Mouse (Mus musculus): Measurements from ENCODE around the gene Angel1.

DNA sequence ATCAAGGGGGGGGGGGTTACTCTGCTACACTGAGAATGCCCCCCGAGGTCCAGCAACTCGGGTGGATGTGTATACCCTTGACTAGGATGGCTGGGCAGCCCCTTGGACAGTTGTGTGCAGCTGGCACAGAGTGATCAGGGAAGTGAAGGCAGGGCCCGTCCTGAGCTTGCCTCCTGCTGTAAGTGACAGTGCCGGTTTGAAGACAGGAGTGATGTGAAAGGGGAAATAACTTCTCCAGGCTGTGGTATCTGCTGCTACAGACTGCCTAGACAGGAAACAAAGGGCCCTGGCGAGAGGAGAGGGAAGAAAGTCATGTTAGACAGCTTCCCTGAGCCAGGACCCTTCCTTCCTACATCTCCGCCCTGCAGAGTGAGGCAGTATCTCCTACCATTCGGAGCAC is 42.6 kb downstream of the Angel1 start:
- TF ChIP-seq CTCF (conservative IDR thresholded peaks at IDR 0.05; ENCODE audit: insufficient read depth, insufficient read length, low read depth, low read length) (no peak), POLR2A (IDR thresholded peaks at IDR 0.05; ENCODE audit: low read depth, low read length) (no peak)
